Mouse (Mus musculus) frontal cortex, adult (tissue): ENCODE measurements at regions not wholly inside any gene's neighbourhood (a gene's known extent, or its start where the extent isn't known, plus 50 kb on each side); places are given as distances from the start of the nearest gene placed in this dataset.

ENCODE experiments used
- ATAC-seq: cut with Nextera tagmentation; 2 replicates; pipeline ENCODE4 v1.9.2; 2017; ENCODE audit warnings: mild to moderate bottlenecking, moderate library complexity, mixed read lengths; ENCODE audit not compliant: low TSS enrichment

GRCm38 (mm10) chr7:83251995-83252563 is 332.6 kb upstream of the Tmc3 start:
- ATAC-seq: no peak

- no peak for ATAC-seq
These were observed 331.7 kb upstream of the Tmc3 start for GRCm38 (mm10) chr7:83253001-83253400.

- no peak for ATAC-seq
These were observed 331.3 kb upstream of the Tmc3 start for GRCm38 (mm10) chr7:83253432-83253831.

GRCm38 (mm10) chr7:83254411-83254810 is 330.3 kb upstream of the Tmc3 start:
- no peak for ATAC-seq

- no peak for ATAC-seq
These were observed 328.4 kb upstream of the Tmc3 start for GRCm38 (mm10) chr7:83256236-83256784.

GRCm38 (mm10) chr7:83258363-83258916 is 326.3 kb upstream of the Tmc3 start:
- no peak for ATAC-seq

GRCm38 (mm10) chr7:83261489-83261888 is 323.2 kb upstream of the Tmc3 start:
- no peak for ATAC-seq

GRCm38 (mm10) chr7:83289915-83290773 is 294.6 kb upstream of the Tmc3 start:
- no peak for ATAC-seq

- no peak for ATAC-seq
These were observed 277.6 kb upstream of the Tmc3 start for GRCm38 (mm10) chr7:83307112-83307511.

GRCm38 (mm10) chr7:83312172-83312571 is 272.6 kb upstream of the Tmc3 start:
- ATAC-seq: no peak

GRCm38 (mm10) chr7:83329809-83330412 is 254.8 kb upstream of the Tmc3 start:
- no peak for ATAC-seq

- ATAC-seq: no peak
These were observed 237.5 kb upstream of the Tmc3 start for GRCm38 (mm10) chr7:83347103-83347754.

- ATAC-seq: no peak
These were observed 215.5 kb upstream of the Tmc3 start for GRCm38 (mm10) chr7:83369191-83369590.

- no peak for ATAC-seq
These were observed 215.1 kb upstream of the Tmc3 start for GRCm38 (mm10) chr7:83369605-83370004.

- no peak for ATAC-seq
These were observed 207.9 kb upstream of the Tmc3 start for GRCm38 (mm10) chr7:83376826-83377225.

GRCm38 (mm10) chr7:83381381-83382181 is 203.1 kb upstream of the Tmc3 start:
- ATAC-seq: peak; percentile 95

GRCm38 (mm10) chr7:83382803-83383363 is 201.8 kb upstream of the Tmc3 start:
- ATAC-seq: no peak

- peak; percentile 55 for ATAC-seq
These were observed 193.3 kb upstream of the Tmc3 start for GRCm38 (mm10) chr7:83391388-83391787.

- no peak for ATAC-seq
These were observed 192.5 kb upstream of the Tmc3 start for GRCm38 (mm10) chr7:83392181-83392580.

GRCm38 (mm10) chr7:83392625-83393024 is 192.1 kb upstream of the Tmc3 start:
- ATAC-seq: no peak

GRCm38 (mm10) chr7:83394156-83394555 is 190.6 kb upstream of the Tmc3 start:
- no peak for ATAC-seq
